Mouse (Mus musculus) embryonic facial prominence, embryonic 13.5 days (tissue): ENCODE measurements around the gene Adamts9. TPM values are rescaled to one million over a fixed set of nuclear protein-coding genes. Genes with fewer than 3 reads are reported as not detected.

ENCODE experiments used
- polyA plus RNA-seq: library from polyadenylated mRNA; unstranded; fragments of >200 nt; fragmentation: Nextera tagmentation; extraction: Ambion mirVana; gene quantifications from 2 replicates; pipeline ENCODE4 v1.2.1, GENCODE M21; 2015

Adamts9 gene
- polyA plus RNA-seq, 1 experiment from 2014 or later, result 6.3 TPM

Other genes with a start within 250 kb of the Adamts9 start
- gene Prickle2, start 237.3 kb downstream of the Adamts9 start, polyA plus RNA-seq, result 6.5 and 8.8 TPM in 2 replicates
- 0.67 and 1.1 TPM in 2 replicates for gene A730049H05Rik, start 127.0 kb downstream of the Adamts9 start, polyA plus RNA-seq
- gene Gm15737, start 74.1 kb downstream of the Adamts9 start, polyA plus RNA-seq, result not detected in 2 replicates